Mouse (Mus musculus) hindbrain, postnatal 0 days (tissue): Measurements from ENCODE around the gene Cep85l. TPM values are rescaled to one million over a fixed set of nuclear protein-coding genes. Genes with fewer than 3 reads are reported as not detected.

Experiments used
- ATAC-seq: fragments of 200-750 bp; cut with Nextera tagmentation; 2 replicates; pipeline ENCODE4 v1.8.0; 2017; ENCODE audit warnings: mild to moderate bottlenecking, moderate TSS enrichment, moderate library complexity
- DNase-seq: peaks from one replicate; pipeline ENCODE4 v3.0.0-alpha.2; 2015; ENCODE audit warnings: low spot score
- H3K27ac ChIP-seq: fragments of 300-500 bp; sonication (generic); 2 replicates; pipeline ENCODE4 v1.5.1; 2014; ENCODE audit warnings: mild to moderate bottlenecking
- H3K27me3 ChIP-seq: fragments of 300-500 bp; sonication (generic); 2 replicates; pipeline ENCODE4 v1.6.1; 2014; ENCODE audit warnings: low read length, mixed read lengths; ENCODE audit not compliant: insufficient read depth
- H3K36me3 ChIP-seq: fragments of 300-500 bp; sonication (generic); 2 replicates; pipeline ENCODE4 v1.6.1; 2014; ENCODE audit warnings: low read length, mixed read lengths; ENCODE audit not compliant: insufficient read depth
- H3K4me1 ChIP-seq: fragments of 300-500 bp; sonication (generic); 2 replicates; pipeline ENCODE4 v1.6.1; 2014; ENCODE audit warnings: antibody characterized with exemption, low read length, mixed read lengths; ENCODE audit not compliant: insufficient read depth
- H3K4me2 ChIP-seq: fragments of 300-500 bp; sonication (generic); 2 replicates; pipeline ENCODE4 v1.6.1; 2014; ENCODE audit warnings: low read depth, mild to moderate bottlenecking, low read length, moderate library complexity, mixed read lengths
- H3K4me3 ChIP-seq: fragments of 300-500 bp; sonication (generic); 2 replicates; pipeline ENCODE4 v1.5.1; 2014; ENCODE audit warnings: low read length
- H3K9ac ChIP-seq: fragments of 300-500 bp; sonication (generic); replicated peaks from 2 replicates; pipeline ENCODE4 v1.6.1; 2014; ENCODE audit warnings: mild to moderate bottlenecking, low read length, moderate library complexity, mixed read lengths
- H3K9me3 ChIP-seq: fragments of 300-500 bp; sonication (generic); 2 replicates; pipeline ENCODE4 v1.6.1; 2016; ENCODE audit warnings: low read length, mixed read lengths
- CTCF ChIP-seq: IDR thresholded peaks from 2 replicates; pipeline ENCODE4 v1.5.1; 2016; ENCODE audit warnings: antibody characterized with exemption, control low read depth, low read depth
- WGBS: fragments of 180-500 bp; shearing (Covaris S2); extraction: QIAGEN DNeasy Blood & Tissue Kit; methylation state at CpG from one replicate; pipeline ENCODE4 v1.1.7; 2014; 5-methylcytosine and 5-hydroxymethylcytosine counted together
- polyA plus RNA-seq: library from polyadenylated mRNA; unstranded; fragments of >200 nt; fragmentation: Nextera tagmentation; extraction: Ambion mirVana; gene quantifications from 2 replicates; pipeline ENCODE4 v1.2.1, GENCODE M21; 2015
- total RNA-seq: library from RNA; depleted of rRNA; stranded (reverse); fragments of >200 nt; gene quantifications from 2 replicates; pipeline ENCODE4 v1.2.3, GENCODE M21; 2014

Gene Cep85l
- total and polyA plus RNA-seq, 2 experiments from 2014 or later, result 8.2 to 15.4 TPM

DNA sequence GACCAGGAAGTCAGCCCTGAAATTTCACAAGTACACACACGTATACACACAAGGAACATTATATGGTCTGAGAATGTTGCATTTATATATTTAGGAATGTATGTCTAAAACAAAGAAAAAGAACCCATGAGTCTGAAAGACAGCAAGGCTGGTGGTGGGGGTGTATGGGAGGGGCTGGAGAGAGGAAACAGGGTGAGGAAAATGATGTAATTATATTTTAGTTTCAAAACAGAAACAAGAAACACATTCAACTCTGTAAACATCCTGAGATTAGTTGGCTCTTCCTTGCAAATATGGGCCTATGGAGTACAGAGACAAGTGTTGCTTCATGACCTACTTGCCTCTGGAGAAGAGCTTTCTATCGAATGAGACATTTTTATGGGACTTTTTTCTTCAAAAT is 32.4 kb upstream of the Cep85l start:
- H3K9me3 ChIP-seq, result no peaks in the 10 kb centered on the region
- H3K27me3 ChIP-seq, result no peaks in the 10 kb centered on the region
- H3K9ac ChIP-seq, result no peak overlapping the region
- no peak overlapping the region for H3K4me3 ChIP-seq
- H3K4me2 ChIP-seq, result no peak overlapping the region
- no peaks in the 10 kb centered on the region for H3K36me3 ChIP-seq
- DNase-seq, result no peak
- ATAC-seq, result no peak
- no peaks in the 10 kb centered on the region for H3K4me1 ChIP-seq
- WGBS, result 88% methylated on average over 2 of the region's 2 CpGs
- TF ChIP-seq CTCF, result no peak
- no peak overlapping the region for H3K27ac ChIP-seq

DNA sequence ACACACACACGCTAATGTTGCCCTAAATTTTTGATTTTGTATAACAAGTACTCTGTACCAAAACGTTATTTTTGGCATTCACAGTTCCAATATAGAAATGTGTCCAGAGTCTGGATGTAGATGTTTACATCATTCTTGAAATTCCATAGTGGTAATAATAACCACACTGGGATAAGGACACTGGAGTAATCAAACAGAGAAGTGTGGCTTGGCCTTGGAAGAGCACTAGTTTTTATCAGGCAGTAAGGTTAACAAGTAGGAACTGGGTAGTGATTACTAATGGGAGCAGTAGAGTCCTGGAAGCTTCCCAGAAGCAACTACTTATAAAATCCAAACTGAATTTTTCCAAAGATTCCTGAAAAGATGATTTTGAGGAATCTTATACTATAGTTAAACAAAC is 31.1 kb upstream of the Cep85l start:
- WGBS, result 79% methylated on average over 2 of the region's 2 CpGs
- no peak for TF ChIP-seq CTCF
- DNase-seq, result no peak

DNA sequence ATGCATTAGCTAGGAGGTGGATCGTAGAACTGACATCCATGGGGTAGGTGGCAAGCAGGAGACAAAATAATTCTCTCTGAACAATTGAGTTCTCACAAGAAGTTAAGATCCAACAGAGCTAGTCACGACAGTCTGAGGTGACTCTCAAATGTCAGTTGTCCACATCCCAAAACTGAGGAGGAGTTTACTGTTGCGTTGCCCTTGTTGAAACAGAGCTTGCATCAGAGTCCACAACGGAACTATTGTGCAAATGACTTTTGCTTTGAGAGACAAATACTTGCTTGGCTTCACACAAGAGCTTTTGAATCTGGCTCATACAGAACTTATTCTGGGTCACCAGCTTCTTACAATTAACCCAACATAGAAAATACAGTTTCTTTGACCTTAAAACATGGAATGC is 27.7 kb upstream of the Cep85l start:
- ATAC-seq (no peak), DNase-seq (no peak)
- TF ChIP-seq CTCF, result no peak
- Histone ChIP-seq H3K27ac (no peak overlapping the region), H3K4me3 (no peak overlapping the region), H3K4me1 (no peaks in the 10 kb centered on the region), H3K9ac (no peak overlapping the region), H3K36me3 (no peaks in the 10 kb centered on the region), H3K9me3 (no peaks in the 10 kb centered on the region), H3K27me3 (no peaks in the 10 kb centered on the region), H3K4me2 (no peak overlapping the region)
- 64% methylated on average over 4 of the region's 4 CpGs for WGBS

More for the DNA sequence above, 31.1 kb upstream of the Cep85l start:
- no peak overlapping the region for H3K9ac ChIP-seq
- H3K4me3 ChIP-seq, result no peak overlapping the region
- H3K36me3 ChIP-seq, result no peaks in the 10 kb centered on the region
- H3K27me3 ChIP-seq, result no peaks in the 10 kb centered on the region
- no peaks in the 10 kb centered on the region for H3K9me3 ChIP-seq
- H3K27ac ChIP-seq, result no peak overlapping the region
- no peak overlapping the region for H3K4me2 ChIP-seq
- no peaks in the 10 kb centered on the region for H3K4me1 ChIP-seq
- no peak for ATAC-seq

DNA sequence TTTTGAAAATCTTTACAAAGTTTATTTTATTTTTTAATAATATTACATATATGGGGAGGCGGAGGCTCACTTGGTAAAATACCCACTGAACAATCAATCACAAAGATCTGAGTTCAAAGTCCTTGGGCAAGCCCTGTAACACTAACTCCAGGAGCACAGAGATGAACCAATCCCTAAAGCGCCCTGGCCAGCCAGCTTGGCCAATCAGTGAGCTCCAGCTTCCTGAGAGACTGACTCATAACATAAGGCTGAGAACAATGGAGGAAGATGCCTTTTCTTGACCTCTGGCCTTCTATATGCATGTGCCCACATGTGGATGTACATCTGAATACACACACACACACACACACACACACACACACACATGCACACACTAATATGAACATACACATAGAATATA is 27.1 kb upstream of the Cep85l start:
- no peaks in the 10 kb centered on the region for H3K27me3 ChIP-seq
- H3K9me3 ChIP-seq, result no peaks in the 10 kb centered on the region
- no peak overlapping the region for H3K27ac ChIP-seq
- ATAC-seq (no peak), DNase-seq (no peak)
- 89% methylated on average over 2 of the region's 2 CpGs for WGBS
- H3K4me1 ChIP-seq, result no peaks in the 10 kb centered on the region
- no peak overlapping the region for H3K9ac ChIP-seq
- TF ChIP-seq CTCF, result no peak
- H3K4me3 ChIP-seq, result no peak overlapping the region
- no peaks in the 10 kb centered on the region for H3K36me3 ChIP-seq
- H3K4me2 ChIP-seq, result no peak overlapping the region

DNA sequence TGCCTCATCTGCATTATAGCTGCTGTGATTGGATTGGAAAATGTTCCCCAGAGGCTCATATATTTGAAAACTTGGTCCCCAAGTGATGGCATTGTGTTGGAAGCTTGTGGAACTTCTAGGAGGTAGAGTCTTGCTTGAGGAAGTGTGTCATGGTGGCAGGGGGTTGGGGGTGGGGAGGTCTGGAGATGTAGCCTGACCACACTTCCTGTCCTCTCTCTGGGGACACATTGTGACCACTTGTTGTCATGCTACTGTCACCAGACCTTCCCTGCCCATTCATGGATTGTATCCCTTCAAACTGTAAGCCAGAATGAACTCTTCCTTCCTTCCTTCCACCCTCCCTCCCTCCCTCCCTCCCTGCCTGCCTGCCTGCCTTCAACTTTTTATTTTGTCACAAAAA is 22.5 kb upstream of the Cep85l start:
- Histone ChIP-seq H3K9me3 (no peaks in the 10 kb centered on the region), H3K36me3 (no peaks in the 10 kb centered on the region), H3K27ac (no peak overlapping the region), H3K9ac (no peak overlapping the region), H3K27me3 (no peaks in the 10 kb centered on the region), H3K4me3 (no peak overlapping the region), H3K4me1 (no peaks in the 10 kb centered on the region), H3K4me2 (no peak overlapping the region)
- DNase-seq, result no peak
- TF ChIP-seq CTCF, result no peak
- no peak for ATAC-seq

DNA sequence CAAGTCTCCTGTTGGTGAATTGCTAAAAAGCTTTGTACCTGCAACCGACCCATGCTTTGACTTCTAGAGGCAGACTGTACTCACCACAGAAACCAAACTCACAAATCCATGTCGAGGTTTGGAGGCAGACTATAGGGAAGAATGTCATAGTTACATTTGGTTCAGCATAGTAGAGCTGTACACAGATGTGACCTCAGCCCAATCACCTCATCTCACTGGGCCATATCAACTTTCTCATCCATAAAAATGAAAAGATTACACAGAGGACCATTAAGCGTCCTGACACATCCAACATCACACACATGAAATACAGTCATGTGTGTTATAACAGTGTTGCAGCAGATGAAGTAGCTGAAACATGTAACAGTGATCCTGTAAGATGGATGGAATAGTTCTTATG is 19.3 kb upstream of the Cep85l start:
- Histone ChIP-seq H3K27ac (no peak overlapping the region), H3K9ac (no peak overlapping the region), H3K9me3 (no peaks in the 10 kb centered on the region), H3K4me3 (no peak overlapping the region), H3K4me2 (no peak overlapping the region), H3K36me3 (no peaks in the 10 kb centered on the region), H3K27me3 (no peaks in the 10 kb centered on the region), H3K4me1 (no peaks in the 10 kb centered on the region)
- ATAC-seq, result no peak
- TF ChIP-seq CTCF, result no peak
- WGBS, result 53% methylated on average over 3 of the region's 3 CpGs
- no peak for DNase-seq

DNA sequence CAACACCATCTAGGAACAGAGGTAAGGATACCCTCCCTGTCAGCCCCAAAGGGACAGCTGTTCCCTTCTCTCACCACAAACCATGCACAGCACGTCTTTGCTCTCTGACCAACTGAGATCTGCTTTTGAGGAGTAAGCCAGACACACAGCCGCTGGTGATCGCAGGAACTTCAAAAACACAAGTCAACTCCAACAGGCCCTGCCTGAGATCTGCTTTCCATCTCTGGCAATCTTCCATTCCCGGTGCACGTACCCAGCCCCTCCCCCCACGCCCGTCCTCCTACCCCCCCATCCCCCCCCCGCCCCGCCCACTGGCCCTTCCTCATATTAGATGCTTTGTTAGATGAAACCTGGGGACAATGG is 18.8 kb upstream of the Cep85l start:
- ATAC-seq (peak; percentile 69), DNase-seq (peak; percentile 33)
- no peak overlapping the region for H3K27ac ChIP-seq
- no peaks in the 10 kb centered on the region for H3K27me3 ChIP-seq
- TF ChIP-seq CTCF, result no peak
- no peaks in the 10 kb centered on the region for H3K9me3 ChIP-seq
- WGBS, result 5% methylated on average over 9 of the region's 9 CpGs
- no peaks in the 10 kb centered on the region for H3K36me3 ChIP-seq
- no peaks in the 10 kb centered on the region for H3K4me1 ChIP-seq
- peak overlapping the region; percentile 45 for H3K4me2 ChIP-seq
- no peak overlapping the region for H3K9ac ChIP-seq
- H3K4me3 ChIP-seq, result peak overlapping the region; percentile 11; the same call in 1 of the 2 replicates
